Mouse (Mus musculus) MEL-GATA-1-ER (cell line): ENCODE results near the gene Gm20388.
A peak's percentile ranks its signal among the peaks of the same experiment; 100 is the strongest.
"Not testable (repeated sequence)": the region's sequence is repeated elsewhere in the genome, so short reads cannot be mapped to it uniquely, and the experiment has no call there.

Experiments used
- DNase-seq: peaks from one replicate; pipeline ENCODE4 v3.0.0-alpha.2; 2012; ENCODE audit warnings: low read depth; ENCODE audit errors: extremely low read depth

Gene Gm20388

GRCm38 (mm10) chr8:123895230-123895629 is 3984.6 kb downstream of the Gm20388 start:
- DNase-seq, result no peak

GRCm38 (mm10) chr8:123895680-123896365 is 3985.2 kb downstream of the Gm20388 start:
- DNase-seq, result no peak

DNA sequence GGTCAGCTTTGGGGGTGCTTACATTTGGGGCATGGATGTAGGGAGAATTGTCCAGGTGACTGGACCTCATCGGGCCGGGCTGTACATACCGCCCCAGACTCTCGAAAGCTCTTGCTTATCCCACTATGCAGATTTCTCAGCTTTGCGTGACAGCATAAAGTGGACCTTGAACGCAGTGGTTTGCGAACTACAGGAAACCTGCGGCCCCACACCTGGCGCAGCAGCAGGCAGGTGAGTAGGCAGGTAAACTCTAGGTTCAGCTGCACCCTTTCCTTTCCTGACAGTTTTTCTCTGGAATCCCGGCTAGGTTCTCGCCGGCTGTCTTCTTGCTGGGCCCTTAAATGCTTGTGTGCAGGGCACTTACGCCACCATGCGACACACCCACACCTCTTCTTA is 3985.7 kb downstream of the Gm20388 start:
- DNase-seq, result no peak

GRCm38 (mm10) chr8:123896774-123897173 is 3986.1 kb downstream of the Gm20388 start:
- DNase-seq, result no peak

DNA sequence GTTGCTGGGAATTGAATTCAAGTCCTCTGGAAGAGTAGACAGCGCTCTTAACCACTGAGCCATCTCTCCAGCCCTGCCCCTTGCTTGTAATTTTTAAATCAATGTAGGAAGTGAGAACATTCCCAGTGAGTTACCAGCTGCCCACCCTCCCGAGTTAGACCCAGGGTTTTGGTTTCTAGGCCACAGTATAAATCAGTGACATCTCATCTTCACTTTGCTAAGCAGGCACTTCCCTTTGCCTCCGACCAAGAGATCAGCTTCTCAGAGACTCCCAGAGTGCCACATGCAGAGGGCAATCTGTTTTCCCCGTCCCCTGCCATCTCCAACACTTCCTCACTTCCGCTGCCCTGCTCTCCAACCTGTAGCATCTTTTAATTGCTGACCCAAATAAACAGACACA is 3987.9 kb downstream of the Gm20388 start:
- no peak for DNase-seq

GRCm38 (mm10) chr8:123899366-123899765 is 3988.7 kb downstream of the Gm20388 start:
- DNase-seq, result no peak

GRCm38 (mm10) chr8:123902653-123903052 is 3992.0 kb downstream of the Gm20388 start:
- no peak for DNase-seq

DNA sequence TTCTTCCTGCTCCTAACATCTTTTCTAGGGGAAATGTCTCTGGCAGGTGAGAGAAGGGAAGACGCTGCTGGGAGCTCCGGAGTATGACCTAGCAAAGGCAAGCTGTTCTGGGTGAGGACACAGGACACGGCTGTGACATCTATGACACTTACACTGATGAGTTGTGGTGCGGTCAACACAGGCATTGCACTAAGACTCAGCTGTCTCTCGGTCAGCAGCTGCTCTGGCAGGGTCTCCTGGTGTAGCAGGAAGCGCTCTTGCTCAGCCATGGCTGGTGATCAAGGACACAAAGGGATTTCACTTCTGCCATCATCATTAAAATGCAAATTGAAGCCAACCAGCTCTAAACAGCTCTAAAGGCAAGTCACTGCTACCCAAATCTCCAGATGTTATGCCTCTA is 3997.0 kb downstream of the Gm20388 start:
- no peak for DNase-seq

DNA sequence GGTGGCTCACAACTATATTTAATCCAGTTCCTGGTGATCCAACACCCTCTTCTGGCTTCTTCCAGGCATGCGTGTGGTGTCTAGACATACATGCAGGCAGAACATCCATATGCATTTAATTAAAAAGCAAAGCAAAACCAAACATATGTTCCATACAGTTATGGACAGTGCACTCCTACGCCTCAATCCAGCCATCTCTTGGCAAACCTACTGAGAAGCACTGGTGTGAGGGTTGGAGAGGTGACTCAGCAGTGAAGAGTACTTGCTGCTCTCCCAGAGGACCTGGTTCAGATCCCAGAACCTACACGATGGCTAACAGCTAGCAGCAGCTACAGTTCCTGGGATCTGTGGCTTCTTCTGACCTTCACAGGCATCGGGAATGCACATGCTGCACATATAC is 4001.6 kb downstream of the Gm20388 start:
- DNase-seq, result no peak

- no peak for DNase-seq
Observed at GRCm38 (mm10) chr8:123914635-123915034, 4004.0 kb downstream of the Gm20388 start.

- DNase-seq, result peak; percentile 80
Observed at GRCm38 (mm10) chr8:123924719-123925118, 4014.1 kb downstream of the Gm20388 start.

GRCm38 (mm10) chr8:123925671-123926070 is 4015.0 kb downstream of the Gm20388 start:
- no peak for DNase-seq

DNA sequence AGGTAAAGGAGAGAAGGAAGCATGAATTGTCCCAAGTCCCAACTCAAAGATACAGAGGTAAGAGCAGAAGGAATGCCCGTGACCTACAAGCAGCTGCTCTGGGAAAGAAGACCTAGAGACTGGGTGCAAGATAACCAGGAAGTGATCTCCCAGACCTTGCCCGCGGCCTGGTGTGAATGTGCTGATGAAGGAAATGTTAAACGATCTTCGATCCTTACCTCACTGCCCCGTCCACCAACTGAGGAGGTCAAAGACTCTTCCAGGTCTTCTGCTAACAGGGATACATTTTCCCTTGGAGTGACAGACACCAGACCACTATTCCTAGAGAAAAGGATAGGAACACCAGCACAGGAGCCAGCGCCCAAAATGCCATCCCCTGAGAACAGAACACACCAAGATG is 4018.4 kb downstream of the Gm20388 start:
- no peak for DNase-seq

GRCm38 (mm10) chr8:123948942-123949685 is 4038.5 kb downstream of the Gm20388 start, which contains the start of gene Nup133:
Gene Nup133 (minus strand): TSS chr8:123949265.
- DNase-seq, result peak; percentile 91

- peak; percentile 19 for DNase-seq
Observed at GRCm38 (mm10) chr8:123949686-123949986, 4039.0 kb downstream of the Gm20388 start.

- peak; percentile 51 for DNase-seq
Observed at GRCm38 (mm10) chr8:123950077-123950802, 4039.6 kb downstream of the Gm20388 start.

GRCm38 (mm10) chr8:123953686-123954085 is 4043.0 kb downstream of the Gm20388 start:
- DNase-seq, result no peak

DNA sequence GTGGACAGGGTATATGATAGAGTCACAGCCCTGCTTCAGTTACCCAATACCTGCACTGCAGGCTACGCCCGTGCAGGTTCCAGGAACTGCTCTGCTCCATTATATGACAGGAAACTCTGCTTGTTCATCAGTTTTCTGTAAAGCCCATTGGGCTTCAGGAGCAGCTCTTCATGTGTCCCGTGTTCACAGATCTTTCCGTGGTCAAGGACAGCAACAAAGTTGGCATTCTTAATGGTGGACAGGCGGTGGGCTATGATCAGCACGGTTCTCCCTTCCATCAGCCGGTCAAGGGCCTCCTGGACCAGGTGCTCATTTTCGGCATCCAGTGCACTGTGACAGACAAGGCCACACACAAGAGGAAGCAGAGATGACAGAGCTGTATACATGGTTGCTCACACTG is 4043.6 kb downstream of the Gm20388 start:
- DNase-seq, result no peak

- DNase-seq, result no peak
Observed at GRCm38 (mm10) chr8:123958130-123958529, 4047.5 kb downstream of the Gm20388 start.

GRCm38 (mm10) chr8:123959473-123959872 is 4048.8 kb downstream of the Gm20388 start:
- DNase-seq, result no peak

- no peak for DNase-seq
Observed at GRCm38 (mm10) chr8:123960056-123960455, 4049.4 kb downstream of the Gm20388 start.

DNA sequence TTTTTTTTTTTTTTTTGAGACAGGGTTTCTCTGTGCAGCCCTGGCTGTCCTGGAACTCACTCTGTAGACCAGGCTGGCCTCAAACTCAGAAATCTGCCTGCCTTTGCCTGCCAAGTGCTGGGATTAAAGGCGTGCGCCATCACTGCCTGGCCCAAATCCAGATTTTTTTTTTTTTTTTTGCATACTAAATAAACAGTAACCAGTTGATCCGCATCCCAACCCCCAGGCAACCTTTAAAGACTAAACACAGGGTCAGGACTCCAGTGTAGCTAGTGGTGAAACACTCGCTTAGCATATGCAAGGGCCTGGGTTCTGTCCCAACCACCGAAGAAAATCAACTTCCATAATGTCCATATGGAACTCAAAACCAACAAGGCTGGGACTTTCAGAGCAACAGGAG is 4049.9 kb downstream of the Gm20388 start:
- DNase-seq, result not testable (repeated sequence)
